Mouse (Mus musculus) kidney, adult 2 months (tissue): ENCODE measurements around the gene Slc3a2.

Experiments used
- CTCF ChIP-seq: fragments of 200-500 bp; conservative IDR thresholded peaks from 2 replicates; pipeline ENCODE4 v1.5.1; 2011; ENCODE audit warnings: low read depth, mild to moderate bottlenecking, control low read depth, low read length, moderate library complexity, mixed read lengths; ENCODE audit not compliant: insufficient read depth, insufficient read length
- POLR2A ChIP-seq: fragments of 200-500 bp; IDR thresholded peaks from one replicate; pipeline ENCODE4 v1.6.1; 2011; ENCODE audit warnings: low read depth, low read length, control low read depth

GRCm38 (mm10) chr19:8665746-8666145 is 57.4 kb downstream of the Slc3a2 start:
- TF ChIP-seq CTCF (no peak), POLR2A (no peak)
